Mouse (Mus musculus) urinary bladder, postnatal 14 days (tissue): ENCODE results near the gene Alk.
"Not testable (repeated sequence)": the region's sequence is repeated elsewhere in the genome, so short reads cannot be mapped to it uniquely, and the experiment has no call there.

ENCODE experiments used
- DNase-seq: peaks from one replicate; pipeline ENCODE4 v3.0.0; 2021; ENCODE audit warnings: low spot score

Gene Alk

DNA sequence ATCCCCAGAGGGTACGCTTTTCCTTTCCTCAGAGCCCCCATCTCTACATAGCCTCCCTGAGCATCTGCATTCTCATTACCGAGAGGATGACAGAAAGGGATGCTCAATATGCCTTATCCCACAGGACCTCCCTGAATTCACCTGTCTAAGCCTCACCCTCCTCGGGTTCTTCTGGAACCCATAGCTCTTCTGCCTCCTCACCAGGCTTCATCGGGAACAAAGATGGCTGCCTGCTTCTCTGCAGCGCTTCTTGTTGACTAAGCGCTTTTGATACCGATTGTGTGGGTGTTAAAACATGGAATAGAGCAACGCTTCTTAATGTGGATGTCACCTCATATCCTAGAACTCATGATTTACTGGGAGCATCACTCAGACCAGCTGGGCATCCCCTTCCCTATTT is 75.9 kb downstream of the Alk start:
- DNase-seq: no peak

DNA sequence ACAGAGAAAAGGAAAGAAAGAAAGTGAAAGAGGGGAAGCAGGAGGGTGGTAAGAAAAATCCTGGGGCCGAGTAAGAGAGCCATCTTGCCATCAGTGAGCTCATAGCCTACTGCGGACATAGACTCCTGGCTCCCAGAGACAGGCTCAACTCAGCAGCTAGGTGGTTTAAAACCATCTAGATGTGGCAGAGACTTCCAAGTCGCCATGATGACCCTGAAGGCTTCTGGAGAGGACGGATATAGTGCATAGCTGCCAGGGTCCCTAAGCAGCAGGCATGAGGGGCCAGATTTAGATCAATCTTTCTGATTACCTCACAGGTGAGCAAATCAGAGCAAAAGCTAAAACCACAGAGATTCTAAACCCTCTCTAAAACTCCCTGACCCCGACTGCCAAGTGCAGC is 76.9 kb downstream of the Alk start:
- DNase-seq: no peak

DNA sequence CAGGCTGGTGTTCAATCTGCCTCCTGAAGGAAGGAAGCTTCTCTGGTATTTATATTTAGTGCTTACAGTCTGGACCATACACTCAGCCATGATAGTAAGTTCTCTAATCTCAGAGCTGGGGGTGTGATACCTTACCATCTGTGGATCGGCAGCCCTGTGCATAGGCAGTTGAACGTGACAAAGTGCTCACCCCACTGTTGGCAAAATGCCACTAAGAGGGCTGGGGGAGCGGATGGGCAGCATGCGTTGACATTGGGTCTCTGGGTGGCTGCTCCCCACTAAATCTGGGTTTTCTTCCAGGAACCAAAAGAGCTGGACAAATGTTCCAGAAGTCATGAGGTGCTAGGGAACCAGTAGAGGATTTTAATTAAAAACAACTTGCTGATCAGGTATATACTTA is 78.1 kb downstream of the Alk start:
- no peak for DNase-seq

DNA sequence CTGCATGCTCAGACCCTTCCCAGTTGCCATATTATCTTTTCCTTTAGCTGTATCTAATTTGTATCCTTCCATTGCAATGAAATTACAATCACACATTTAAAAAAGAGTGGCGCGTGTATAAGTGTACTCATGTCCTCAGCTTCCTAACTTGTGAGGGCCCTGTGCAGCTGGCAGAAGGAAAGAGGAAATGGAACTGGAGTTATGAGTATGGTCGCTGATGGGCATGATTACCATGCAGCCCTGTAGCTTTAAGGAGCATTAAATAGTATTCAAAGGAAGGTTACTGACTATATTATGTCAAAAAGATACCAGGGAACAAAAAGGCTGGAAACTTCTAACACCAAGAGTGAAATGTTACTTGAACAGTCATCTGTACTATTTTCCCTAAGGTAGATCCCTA is 79.6 kb downstream of the Alk start:
- DNase-seq: no peak

DNA sequence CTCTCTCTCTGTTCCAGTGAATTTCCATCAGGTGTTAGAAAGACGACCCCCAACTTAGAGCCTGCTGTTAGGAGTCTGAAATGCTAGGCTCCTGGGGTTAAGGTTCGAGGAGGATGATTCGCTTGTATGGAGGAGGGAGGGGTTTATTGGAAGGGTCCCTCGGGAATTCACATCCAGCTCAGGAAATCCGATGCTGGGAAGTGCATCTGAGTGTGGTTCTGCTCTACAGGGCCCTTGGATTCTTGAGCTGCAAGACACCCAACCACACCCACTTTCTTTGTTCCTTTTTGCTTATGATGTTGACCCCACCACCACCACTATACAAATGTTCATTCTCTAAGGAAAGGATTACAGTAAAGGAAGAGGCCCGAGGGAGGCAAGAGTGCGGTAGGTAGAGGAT is 81.4 kb downstream of the Alk start:
- DNase-seq: no peak

DNA sequence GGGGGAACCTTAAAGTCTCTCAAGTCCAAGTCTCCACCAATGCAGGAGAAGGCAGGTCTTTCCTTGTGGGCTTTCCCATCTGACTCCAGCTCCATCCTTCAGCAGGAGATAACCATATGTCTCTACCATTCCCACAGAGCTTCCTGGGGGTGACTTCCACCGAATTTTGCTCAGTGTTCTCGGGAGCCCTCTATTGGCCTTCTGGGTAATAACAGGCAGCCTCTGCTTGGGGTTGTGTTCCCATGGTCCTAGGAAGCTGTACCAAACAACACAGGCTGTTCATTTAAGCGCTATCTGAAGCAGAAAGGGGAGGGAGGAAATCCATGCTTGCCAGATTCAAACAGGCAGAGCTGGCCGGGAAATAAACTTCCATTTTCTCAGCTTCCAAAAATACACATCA is 82.0 kb downstream of the Alk start:
- peak; percentile 38 for DNase-seq

DNA sequence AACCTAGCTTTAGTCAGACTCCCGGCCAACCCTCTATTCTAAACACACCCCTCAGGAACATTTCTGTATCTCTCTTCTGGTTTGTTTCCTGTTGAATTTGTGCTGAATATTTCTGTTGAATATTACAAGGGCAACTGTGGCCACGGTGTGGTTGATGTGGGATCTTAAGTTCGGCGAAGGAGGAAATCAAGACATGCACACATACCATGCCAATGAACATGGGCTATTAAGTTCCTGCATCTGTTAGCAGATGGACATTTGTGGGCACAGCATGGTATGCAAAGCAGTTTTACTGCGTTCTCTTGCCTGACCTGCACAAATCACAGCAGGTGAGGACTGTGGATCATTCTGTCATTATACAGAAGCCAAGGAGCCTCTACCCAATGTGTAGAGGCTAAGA is 83.1 kb downstream of the Alk start:
- no peak for DNase-seq

DNA sequence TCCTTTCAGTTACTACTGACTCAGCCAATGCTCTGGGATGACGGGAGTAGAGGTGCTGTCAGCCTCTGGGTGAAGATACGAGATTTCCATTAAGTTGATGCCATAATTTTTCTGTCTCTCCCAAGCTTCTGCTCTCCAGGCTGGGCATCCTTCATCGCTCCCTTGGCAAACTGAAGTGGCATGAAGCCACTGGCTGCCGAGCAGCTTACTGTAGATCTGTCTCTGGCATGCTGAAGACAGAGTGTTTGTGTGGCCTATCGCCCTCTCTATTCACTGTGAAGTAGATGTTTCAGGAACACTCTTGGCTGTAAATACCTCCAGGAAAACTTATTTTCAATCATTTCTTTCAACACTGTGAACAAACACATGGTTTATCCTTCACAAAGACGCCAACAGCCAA is 93.7 kb downstream of the Alk start:
- no peak for DNase-seq

DNA sequence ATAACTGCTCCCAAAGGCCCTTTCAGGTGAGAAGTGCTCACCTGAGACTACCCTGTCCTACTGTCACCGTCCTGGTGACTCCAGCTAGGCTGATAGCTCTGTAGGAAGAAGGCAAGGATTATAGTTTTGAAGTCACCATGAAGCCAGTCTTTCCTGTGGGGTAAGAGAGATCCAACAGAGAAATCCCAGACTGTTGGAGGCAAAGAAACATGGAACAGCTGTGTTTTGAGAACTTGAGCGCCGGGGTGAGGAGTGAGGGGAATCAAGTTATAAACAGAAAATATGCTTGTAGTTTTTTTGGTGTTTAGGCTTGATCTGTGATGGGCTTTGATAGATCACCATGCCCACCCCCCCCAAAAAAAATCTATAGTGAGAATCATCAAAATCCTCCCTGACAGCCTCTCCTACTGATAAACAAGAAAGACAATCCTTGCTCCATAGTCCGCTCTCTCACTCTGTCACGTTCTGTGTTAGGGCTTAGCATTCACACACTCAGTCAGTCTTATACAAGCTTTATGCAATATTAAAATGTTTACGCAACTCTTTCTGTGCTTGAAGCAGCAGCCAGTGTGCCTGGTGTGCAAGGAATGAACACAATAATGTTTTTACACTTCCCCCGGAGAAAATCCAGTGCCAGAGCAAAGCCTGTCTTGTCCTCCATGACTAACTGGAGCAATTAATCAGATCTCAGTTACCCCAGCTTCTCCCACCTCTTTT is 95.6 kb downstream of the Alk start:
- DNase-seq: no peak

DNA sequence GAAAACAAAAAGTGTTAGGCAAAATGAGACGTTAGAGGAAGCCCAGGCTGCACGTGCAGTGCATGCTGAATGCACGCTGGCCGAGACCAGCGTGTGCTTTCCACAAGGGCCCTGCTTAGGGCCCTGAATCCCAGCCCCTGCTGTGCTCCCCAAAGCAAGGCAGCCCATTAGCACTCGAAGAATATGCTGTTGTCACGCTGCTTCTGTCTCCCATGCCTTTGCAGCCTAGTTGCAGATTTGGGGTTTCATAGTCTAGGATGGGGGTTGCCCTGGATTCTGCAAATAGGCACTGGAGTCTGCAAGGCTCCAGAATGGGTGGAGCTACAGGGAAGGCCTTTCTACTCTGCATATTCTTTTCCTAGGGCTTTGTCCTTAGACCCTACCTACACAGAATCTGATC is 99.2 kb downstream of the Alk start:
- no peak for DNase-seq

DNA sequence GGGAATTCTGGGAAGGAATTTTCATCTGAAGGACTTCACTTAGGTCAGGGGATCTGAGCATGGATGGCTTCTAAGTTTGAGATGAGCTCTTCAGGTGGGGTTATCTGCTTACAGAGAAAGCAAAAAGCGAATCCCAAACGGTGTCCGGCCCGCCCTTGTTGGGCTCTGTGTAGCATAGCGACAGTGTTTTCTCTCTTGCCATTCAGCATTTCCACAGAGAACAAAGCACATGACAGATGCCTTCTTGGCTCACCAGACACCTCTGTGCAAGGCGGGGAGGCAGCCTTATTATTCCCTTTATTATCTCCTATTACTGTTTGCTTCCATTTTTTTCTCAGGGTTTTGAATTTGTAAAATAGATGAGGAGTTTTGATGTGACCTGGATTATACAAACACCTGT is 99.8 kb downstream of the Alk start:
- DNase-seq: no peak

DNA sequence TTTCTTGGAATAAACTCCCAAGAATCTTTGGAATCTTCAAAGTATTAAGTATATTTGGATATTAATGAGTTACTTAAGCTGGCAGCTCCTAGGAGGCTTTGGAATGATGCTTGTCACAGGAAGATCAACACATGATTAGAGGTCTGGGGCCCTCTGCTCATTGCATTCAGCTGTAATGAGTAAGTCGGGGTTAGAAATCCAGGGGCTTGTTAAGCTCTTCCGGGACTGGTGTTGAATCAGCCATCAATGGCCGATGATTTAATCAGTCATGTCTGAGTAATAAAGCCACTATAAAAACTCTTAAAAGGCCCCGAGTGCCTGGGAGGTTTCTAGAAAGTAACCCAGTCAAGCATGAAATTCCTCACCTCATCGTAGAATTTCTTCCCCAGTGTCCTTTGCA is 109.0 kb downstream of the Alk start:
- no peak for DNase-seq

DNA sequence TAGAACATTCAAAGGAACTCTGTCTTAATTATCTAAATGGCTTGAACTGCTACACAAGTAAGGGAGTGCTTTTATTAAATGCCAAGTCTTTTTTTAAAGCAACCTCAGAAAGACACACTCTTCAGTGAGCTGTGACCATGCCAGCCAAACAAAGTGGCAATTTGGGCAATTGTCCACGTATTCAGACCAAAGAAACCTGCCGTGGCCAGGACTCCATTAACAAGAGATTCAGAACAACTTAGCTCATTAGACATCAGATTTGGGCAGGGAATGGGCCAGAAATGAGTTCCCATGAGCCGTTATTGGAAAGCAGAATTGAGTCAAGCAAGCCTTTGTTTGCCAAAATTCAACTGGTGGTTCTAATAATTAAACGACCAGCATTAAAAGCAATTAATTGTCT is 118.8 kb downstream of the Alk start:
- DNase-seq: no peak

DNA sequence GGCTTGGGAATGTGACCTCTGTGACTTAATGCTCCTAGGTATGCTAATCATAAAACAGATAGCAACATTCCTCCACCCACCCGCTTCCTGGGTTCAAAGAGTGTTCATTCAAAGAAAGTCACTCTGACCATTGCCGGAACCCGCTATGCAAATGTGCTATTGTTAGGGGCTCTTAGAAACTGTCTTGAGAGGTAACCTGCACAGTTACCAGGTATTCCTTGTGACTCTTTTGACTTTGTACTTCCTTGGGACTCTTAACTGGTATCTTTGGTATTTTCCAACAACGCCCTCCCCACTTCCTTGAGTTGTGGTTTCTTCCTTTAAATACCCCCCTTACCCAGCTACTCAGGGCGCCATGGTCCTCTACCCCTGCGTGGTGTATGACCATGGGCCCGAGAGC is 125.2 kb downstream of the Alk start:
- not testable (repeated sequence) for DNase-seq

DNA sequence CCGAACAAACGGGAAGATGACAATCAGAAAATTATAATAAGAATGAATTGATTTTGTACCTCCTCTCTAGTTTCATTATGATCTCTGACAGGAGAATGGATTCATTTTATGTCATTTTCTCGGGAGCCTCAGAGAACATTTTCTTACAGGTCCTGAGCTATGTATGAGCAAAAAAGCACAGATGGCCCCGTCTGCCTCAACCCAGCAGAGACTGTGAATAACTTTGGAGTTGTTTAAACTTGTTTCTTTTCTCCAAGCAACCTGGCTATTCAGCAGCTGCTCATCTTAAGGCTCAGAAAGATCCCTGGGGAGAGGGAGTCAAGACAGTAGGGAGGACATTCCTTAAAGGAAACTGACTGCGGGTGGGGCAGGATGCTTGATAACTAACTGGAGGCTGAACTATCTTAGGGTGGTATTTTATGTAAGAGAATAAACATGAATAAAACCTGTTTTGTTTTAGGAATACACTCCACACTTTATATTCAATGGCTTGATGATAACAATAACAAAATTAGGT is 126.5 kb downstream of the Alk start:
- DNase-seq: no peak

DNA sequence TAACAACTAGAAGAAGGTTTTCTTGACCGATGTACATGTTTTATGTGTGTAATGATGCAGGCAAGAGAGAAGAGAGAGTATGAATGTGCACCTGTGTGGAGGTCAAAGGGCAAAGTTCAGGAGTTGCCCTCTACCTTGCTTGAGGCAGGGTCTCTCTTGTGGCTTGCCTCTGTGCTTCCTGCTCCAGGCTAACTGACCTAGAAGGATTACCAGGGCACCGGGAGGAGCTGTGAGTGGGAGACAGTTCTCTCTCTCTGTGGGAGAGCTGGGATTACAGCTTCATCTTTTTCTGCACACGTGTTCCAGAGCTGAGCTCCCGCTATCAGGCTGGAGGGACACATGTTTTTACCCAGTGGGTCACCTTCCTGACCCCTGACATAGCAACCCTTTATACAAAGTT is 127.5 kb downstream of the Alk start:
- no peak for DNase-seq

DNA sequence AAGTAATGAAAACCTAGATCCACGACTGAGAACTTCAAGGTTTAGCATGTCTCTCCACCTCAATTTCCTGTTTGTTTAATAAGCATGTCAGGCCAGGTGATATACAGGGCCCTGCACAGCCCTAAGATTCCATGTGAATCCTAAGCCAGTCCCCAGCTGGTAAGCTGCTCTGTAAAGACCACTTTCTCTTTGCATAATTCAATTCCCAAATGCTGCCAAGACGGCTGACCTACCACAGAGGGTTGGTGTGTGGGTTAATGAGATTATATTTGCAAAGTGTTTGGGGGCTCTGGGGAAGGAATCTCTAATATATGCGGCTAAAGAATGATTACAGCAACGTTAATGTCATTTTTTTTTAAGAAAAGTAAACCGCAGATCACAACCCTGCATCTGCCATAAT is 130.3 kb downstream of the Alk start:
- no peak for DNase-seq

DNA sequence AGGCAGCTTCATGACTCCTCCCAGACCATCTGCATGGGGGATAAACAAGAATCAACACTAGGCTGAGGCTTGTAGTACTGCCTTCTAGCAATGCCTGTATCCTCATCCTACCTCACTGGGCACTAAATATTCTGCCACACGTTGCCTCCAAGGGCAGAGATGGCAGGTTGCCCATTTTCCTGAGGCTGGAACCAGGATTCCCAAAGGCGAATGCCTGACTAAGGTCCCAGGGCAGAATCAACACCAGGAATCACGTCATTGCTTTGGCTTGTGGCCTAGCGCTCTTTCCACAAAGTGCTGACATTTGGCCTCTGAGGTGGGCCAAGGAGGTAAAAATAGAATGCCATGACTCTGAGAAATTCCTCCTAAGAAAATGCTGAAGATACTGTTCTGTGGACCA is 155.9 kb downstream of the Alk start:
- peak; percentile 6 for DNase-seq

DNA sequence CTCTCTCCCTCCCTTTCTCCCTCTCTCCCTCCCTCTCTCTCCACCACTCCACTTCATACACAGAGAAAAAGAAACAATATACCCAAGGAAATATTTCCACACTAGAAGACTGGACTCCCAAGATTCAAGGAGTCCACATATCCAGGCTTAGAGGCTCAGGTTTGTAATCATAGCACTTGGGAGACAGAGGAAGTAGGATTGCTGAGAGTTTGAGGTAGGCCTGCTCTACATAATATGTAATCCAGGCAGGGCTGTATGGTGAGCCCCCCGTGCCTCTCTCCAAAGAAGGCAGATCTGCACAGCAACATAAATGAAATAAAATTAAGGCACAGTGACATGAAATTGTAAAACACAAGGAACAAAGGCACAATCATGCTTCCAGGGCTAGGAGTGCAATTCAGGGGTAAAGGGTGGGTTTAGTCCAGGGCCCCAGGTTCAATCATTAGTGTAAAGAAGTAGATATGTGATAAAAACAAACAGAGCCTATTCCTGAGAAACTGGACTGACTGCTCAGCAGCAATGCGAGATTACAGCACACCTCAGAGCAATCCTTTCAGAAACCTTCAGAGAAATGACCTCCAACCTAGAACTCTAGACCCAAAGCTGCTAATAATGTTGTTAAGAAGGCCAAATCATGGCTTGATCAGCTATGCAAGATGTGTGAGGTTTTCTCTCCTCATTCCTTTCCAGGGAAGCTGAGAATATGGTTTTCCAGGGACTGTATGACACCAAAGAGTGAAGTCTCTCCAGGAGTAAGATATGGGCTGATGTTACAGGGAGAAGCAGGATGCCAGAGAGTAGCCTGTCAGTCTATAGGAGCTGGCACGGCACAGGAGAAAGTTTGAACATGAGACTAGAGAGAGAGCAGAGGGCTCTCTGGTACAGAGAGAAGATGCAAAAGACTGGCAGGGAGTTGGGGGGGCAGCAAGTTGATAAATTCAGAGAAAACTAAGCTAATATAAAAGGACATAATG is 158.9 kb downstream of the Alk start:
- no peak for DNase-seq

DNA sequence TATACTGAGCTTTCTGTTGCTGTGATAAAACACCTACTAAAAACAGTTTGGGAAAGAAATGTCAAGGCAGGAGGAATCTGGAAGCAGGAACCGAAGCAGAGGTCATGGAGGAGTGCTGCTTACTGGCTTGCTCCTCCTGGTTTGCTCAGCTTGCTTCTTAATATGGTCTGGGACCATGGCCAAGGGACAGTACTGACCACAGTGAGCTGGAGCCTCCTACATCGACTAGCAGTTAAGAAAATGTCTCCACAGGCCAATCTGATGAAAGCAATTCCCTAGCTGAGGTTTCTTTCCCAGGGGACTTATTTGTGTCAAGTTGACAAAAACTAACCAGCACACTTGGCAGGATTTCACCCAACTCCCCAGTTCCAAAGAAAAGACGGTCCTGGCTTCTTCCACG is 187.0 kb downstream of the Alk start:
- DNase-seq: no peak

DNA sequence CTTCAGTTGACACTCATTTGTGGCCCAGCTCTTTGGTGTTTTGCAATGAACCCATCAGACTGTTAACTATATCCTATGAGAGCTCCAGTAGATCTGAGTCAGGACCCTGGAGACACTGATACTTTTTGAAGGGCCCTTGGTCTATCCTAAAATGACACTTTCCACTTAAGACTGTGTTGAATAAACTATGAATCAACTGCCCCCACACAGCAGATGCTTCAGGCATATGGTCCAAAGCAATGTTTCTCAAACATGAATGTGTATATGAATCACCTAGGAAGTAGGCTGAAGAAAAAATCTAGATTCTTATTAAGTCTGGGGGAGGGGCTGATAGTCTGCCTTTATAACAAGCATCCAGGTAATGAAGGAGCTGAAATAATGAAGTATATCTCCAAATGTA is 189.8 kb downstream of the Alk start:
- DNase-seq: no peak

DNA sequence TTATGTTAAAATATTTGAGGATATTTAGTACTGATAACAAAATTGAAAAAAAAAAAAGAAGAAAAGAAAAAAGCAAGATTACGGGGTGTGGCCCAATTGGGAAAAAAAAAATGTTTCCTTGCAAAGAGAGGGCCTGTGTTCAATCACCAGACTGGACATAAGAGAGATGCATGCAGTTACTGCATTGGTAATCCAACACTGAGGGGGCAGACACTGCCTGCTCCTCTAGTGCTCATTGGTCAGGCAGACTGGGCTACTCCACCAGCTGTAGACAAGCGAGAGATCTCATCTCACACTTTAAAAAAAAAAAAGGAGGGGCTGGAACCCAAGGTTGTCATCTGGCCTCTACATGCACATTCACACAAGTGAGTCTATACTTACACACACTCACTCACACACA is 199.6 kb downstream of the Alk start:
- DNase-seq: no peak

DNA sequence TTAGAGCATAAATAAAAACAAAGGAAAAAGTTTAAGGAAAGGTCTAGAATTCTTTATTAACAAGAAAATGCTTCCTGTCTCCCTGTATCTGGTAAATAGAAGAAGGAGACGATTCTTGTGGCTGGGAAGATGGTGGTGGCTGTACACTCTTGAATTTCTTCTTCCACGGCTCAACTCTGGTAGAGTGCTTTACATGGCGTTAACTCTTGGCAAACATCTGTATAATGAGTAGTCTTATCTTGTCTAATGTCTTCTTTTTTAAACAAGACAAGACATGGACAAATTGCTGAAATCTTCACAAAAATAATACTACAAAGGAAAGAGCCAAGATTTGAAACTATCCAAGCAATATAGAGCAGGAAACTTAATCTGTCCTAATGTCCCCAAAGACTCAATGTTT is 202.6 kb downstream of the Alk start:
- no peak for DNase-seq
